In the genomic region with DNA sequence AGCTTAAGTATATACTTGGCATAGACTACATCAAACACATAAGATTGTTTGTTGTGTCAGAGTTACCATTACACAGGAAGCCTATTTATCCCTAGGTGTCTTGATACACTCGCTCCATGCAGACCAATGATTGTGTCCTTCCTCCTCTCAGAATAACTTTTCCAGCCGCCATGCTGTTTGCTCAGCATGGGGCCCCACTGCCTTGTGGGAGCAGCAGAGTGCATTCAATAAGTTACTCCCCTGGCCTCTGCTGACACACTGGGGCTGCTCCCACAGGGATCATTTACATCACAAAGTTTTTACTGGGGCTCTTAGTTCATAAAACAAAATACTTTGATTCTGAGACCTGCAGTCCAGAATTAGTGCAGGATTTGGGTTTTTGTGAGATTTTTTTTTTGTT, we compare ENCODE assay signal across 31 mouse cellular contexts. TPM values are rescaled to one million over a fixed set of nuclear protein-coding genes. Genes with fewer than 3 reads are reported as not detected.
DNase-seq lines count a peak whose midpoint lies in the region; ATAC-seq and TF ChIP-seq lines count a peak whose summit lies in the region.
"Had no signal": no experiment of that assay in that cellular context is flagged by ENCODE, and none has a peak within 500 bp of the region (broad histone marks: within the 10 kb centered on the region; RNA-seq: fewer than 3 reads in every experiment).

No protein-coding gene starts in this region.

- no peaks in the 10 kb centered on the region for H3K4me1 ChIP-seq in kidney, postnatal 0 days (replicated peaks; ENCODE audit: insufficient read depth, low read length)
- H3K4me1 ChIP-seq: embryonic facial prominence, embryonic 13.5 days; embryonic facial prominence, embryonic 15.5 days; forebrain, embryonic 12.5 days had no signal

- H3K9ac ChIP-seq in kidney, postnatal 0 days (ENCODE audit: low read depth, low read length), result no peak overlapping the region
- H3K9ac ChIP-seq: embryonic facial prominence, embryonic 13.5 days; embryonic facial prominence, embryonic 15.5 days; forebrain, embryonic 12.5 days had no signal

- peak; percentile 9 for DNase-seq in kidney, postnatal 0 days (ENCODE audit: low spot score)
- no peak for DNase-seq in kidney, adult 18-20 months
- peak; percentile 36 for DNase-seq in ES-CJ7 (ENCODE audit: low read depth, low spot score)
- DNase-seq in R1 (ENCODE audit: low read depth, low spot score), result peak; percentile 82
- peak; percentile 3 for DNase-seq in mesoderm, embryonic 11.5 days (ENCODE audit: low read depth, low spot score)
- no peak for DNase-seq in adrenal gland, postnatal 14 days
- no peak for DNase-seq in lung, postnatal 25 days (ENCODE audit: low spot score)
- DNase-seq: adrenal gland, adult 8-10 months; adrenal gland, postnatal 25 days; B cell, adult 2 months; cerebellum, adult 11 months; cerebellum, adult 18-20 months; cerebellum, adult 8-10 months; cerebellum, adult 9-11 months; cerebellum, postnatal 14 days; cerebellum, postnatal 36 days; embryo, embryonic 11 days had no signal

- H3K27me3 ChIP-seq in kidney, postnatal 0 days (ENCODE audit: insufficient read depth, low read length), result no peaks in the 10 kb centered on the region
- H3K27me3 ChIP-seq: CH12.LX; embryonic facial prominence, embryonic 13.5 days; embryonic facial prominence, embryonic 15.5 days; forebrain, embryonic 12.5 days; Patski had no signal

- peaks cover 74% of the 10 kb centered on the region for H3K36me3 ChIP-seq in kidney, postnatal 0 days (ENCODE audit: insufficient read depth, low read length)

- no peaks in the 10 kb centered on the region for H3K9me3 ChIP-seq in kidney, postnatal 0 days (replicated peaks; ENCODE audit: low read length)
- H3K9me3 ChIP-seq: embryonic facial prominence, embryonic 13.5 days; embryonic facial prominence, embryonic 15.5 days; forebrain, embryonic 10.5 days; forebrain, embryonic 12.5 days; G1E had no signal

- 40% methylated on average over 2 of the region's 2 CpGs for WGBS in kidney, postnatal 0 days

- no peak overlapping the region for H3K4me2 ChIP-seq in kidney, postnatal 0 days (ENCODE audit: low read length)
- H3K4me2 ChIP-seq: embryonic facial prominence, embryonic 13.5 days; embryonic facial prominence, embryonic 15.5 days; forebrain, embryonic 12.5 days had no signal

- H3K27ac ChIP-seq in kidney, postnatal 0 days, result no peak overlapping the region
- H3K27ac ChIP-seq: embryonic facial prominence, embryonic 13.5 days; embryonic facial prominence, embryonic 15.5 days; forebrain, embryonic 10.5 days; forebrain, embryonic 12.5 days had no signal

- no peak overlapping the region for H3K4me3 ChIP-seq in kidney, postnatal 0 days (replicated peaks; ENCODE audit: low read depth, low read length)
- H3K4me3 ChIP-seq: embryonic facial prominence, embryonic 13.5 days; embryonic facial prominence, embryonic 15.5 days; erythroblast, embryonic 14.5 days; forebrain, embryonic 10.5 days; forebrain, embryonic 12.5 days had no signal

- ATAC-seq in kidney, postnatal 0 days (replicated peaks; ENCODE audit: low FRiP score, low read depth), result no peak
- ATAC-seq: activated CD4-positive, CD25-positive, alpha-beta regulatory T cell, adult 4 months; CD4-positive, CD25-positive, alpha-beta regulatory T cell, adult 4 months; forebrain, embryonic 14.5 days; forebrain, embryonic 16.5 days; Patski had no signal

- no peak for TF ChIP-seq CTCF in kidney, postnatal 0 days (IDR thresholded peaks at IDR 0.05; ENCODE audit: low read depth)

RNA-seq across cellular contexts. Expression of a gene that starts 37.3 kb away (rescaled TPM):
- polyA plus RNA-seq in kidney, postnatal 0 days (2015; fragmentation: Nextera tagmentation; extraction: Ambion mirVana), result 12.2 and 12.7 TPM in 2 replicates
- 15.1 and 16.2 TPM in 2 replicates for total RNA-seq in adrenal gland, postnatal 14 days (2021)

RNA-seq across cellular contexts. Expression of a gene that starts 40.9 kb away (rescaled TPM):
- 42.4 and 45.1 TPM in 2 replicates for polyA plus RNA-seq in kidney, postnatal 0 days (2015; fragmentation: Nextera tagmentation; extraction: Ambion mirVana)
- total RNA-seq in adrenal gland, postnatal 14 days (2021), result 86.9 and 98.4 TPM in 2 replicates

RNA-seq across cellular contexts. Expression of a gene that starts 53.2 kb away (rescaled TPM):
- 0.08 TPM in 1 of 2 replicates, not detected in the other for polyA plus RNA-seq in kidney, postnatal 0 days (2015; fragmentation: Nextera tagmentation; extraction: Ambion mirVana)
- total RNA-seq in adrenal gland, postnatal 14 days (2021), result 0.41 and 2.7 TPM in 2 replicates
- total RNA-seq: adrenal gland, adult 18-20 months; adrenal gland, adult 8-10 months; adrenal gland, postnatal 25 days; CH12.LX; common myeloid progenitor, adult 5-6 weeks had no signal
- polyA plus RNA-seq: activated CD4-positive, CD25-positive, alpha-beta regulatory T cell, adult 4 months; CD4-positive, CD25-positive, alpha-beta regulatory T cell, adult 4 months; forebrain, embryonic 14.5 days; forebrain, embryonic 16.5 days; Patski had no signal

Comparison
In these comparisons a context has a peak if more than half of its experiments do, and no peak if none do; other contexts are left out.
1. DNase-seq: peak in kidney, postnatal 0 days (single experiment), ES-CJ7 (single experiment), R1 (single experiment) and mesoderm, embryonic 11.5 days (single experiment); none in kidney, adult 18-20 months (single experiment), adrenal gland, postnatal 14 days (single experiment) and lung, postnatal 25 days (single experiment).